Mouse (Mus musculus): ENCODE data around the gene Fcor. TPM values are rescaled to one million over a fixed set of nuclear protein-coding genes. Genes with fewer than 3 reads are reported as not detected.

The Fcor gene
- polyA plus RNA-seq, 2 experiments: 1.4 to 3.5 TPM

GRCm38 (mm10) chr8:3676993-3677579, 4.9 kb upstream of the Fcor start:
- Histone ChIP-seq H3K27me3 (ENCODE audit: control insufficient read depth, insufficient read depth, low read length) (no peaks in the 10 kb centered on the region), H3K4me3 (ENCODE audit: insufficient read depth in 1 of 2, low read depth in 2 of 2, low read length in 2 of 2) (peak overlapping the region; percentile 90 to 97), H3K4me1 (replicated peaks; ENCODE audit: control insufficient read depth in 2 of 2, insufficient read depth in 2 of 2, low read length in 1 of 2) (peaks cover 3 to 12% of the 10 kb centered on the region in 2 experiments), H3K9me3 (ENCODE audit: control insufficient read depth, low read length) (no peaks in the 10 kb centered on the region), H3K9ac (replicated peaks) (peak overlapping the region; percentile 96), H3K27ac (peak overlapping the region; percentile 73), H3K4me2 (ENCODE audit: low read depth) (peak overlapping the region; percentile 92), H3K36me3 (replicated peaks; ENCODE audit: control insufficient read depth, insufficient read depth, low read depth) (peaks cover 11% of the 10 kb centered on the region)
- TF ChIP-seq CTCF (IDR thresholded peaks at IDR 0.05; ENCODE audit: low read depth): no peak
- TF ChIP-seq EP300 (IDR thresholded peaks at IDR 0.05; ENCODE audit: low read depth): no peak
- no peak for DNase-seq (ENCODE audit: low read depth in 3 of 3, low spot score in 3 of 3)
- under 1% methylated on average over 15 of the region's 15 CpGs for WGBS (ENCODE audit: insufficient replicate concordance)
- ATAC-seq (ENCODE audit: insufficient read depth): peak; percentile 8

DNA sequence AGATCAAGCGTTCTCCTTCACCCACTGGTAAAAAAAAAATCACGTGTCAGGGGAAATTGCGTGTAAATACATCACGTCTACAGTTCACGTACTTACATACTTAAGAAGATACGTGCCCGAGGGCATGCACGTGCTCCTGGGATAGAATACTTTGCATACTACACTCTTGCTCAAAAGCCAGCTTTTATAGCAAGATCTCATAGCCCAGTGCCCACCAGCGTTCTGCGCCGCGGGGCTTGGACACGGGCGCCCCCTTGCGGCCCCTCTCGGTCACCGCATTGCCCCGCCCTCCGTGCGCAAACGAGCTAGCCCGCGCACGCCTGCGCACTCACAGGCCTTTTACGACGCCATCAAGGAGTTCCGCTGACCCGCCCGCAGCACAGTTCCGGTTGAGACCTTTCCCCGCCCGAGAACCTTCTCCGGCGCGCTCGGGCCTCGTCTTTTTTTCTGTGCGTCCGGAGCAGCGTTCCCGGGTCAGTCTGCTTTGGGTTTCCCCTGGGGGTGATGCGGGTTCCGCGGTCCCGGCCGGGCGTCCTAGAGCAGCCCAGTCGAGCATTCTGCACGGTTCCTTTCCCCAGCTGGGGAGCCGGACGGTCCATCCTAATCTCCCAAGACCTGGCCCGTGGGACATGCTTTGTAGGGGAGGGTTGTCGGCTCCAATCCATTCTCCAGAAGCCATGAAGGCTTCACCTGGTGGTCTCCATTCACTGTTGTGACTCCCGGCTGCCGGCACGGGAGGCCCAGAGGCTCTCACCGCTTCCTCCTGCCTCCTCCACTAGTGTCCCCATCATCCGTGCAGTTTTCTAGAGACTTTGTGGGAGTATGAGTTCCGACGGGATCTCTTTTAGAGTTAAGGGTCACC, 4.2 kb upstream of the Fcor start, which contains the start of gene Trappc5:
Gene Trappc5, plus strand, starts transcription at position 169 of the 862 bp plus-strand sequence.
- Histone ChIP-seq H3K4me1 (replicated peaks; ENCODE audit: control insufficient read depth in 2 of 2, insufficient read depth in 2 of 2, low read length in 1 of 2) (peaks cover 3 to 12% of the 10 kb centered on the region in 2 experiments), H3K36me3 (replicated peaks; ENCODE audit: control insufficient read depth, insufficient read depth, low read depth) (peaks cover 11% of the 10 kb centered on the region), H3K9ac (replicated peaks) (peak within 1 kb of the TSS; percentile 96), H3K4me3 (ENCODE audit: insufficient read depth in 1 of 2, low read depth in 2 of 2, low read length in 2 of 2) (peak within 1 kb of the TSS; percentile 90 to 97), H3K4me2 (ENCODE audit: low read depth) (peak within 1 kb of the TSS; percentile 92), H3K27me3 (ENCODE audit: control insufficient read depth, insufficient read depth, low read length) (no peaks in the 10 kb centered on the region), H3K9me3 (ENCODE audit: control insufficient read depth, low read length) (no peaks in the 10 kb centered on the region), H3K27ac (peak within 1 kb of the TSS; percentile 73)
- DNase-seq (ENCODE audit: low read depth in 3 of 3, low spot score in 3 of 3) (peak; percentile 80 to 84 (median 84)), ATAC-seq (ENCODE audit: insufficient read depth) (peak; percentile 91)
- TF ChIP-seq EP300 (IDR thresholded peaks at IDR 0.05; ENCODE audit: low read depth) (no peak), CTCF (IDR thresholded peaks at IDR 0.05; ENCODE audit: low read depth) (peak; percentile 97)
- 2% methylated on average over 61 of the region's 61 CpGs for WGBS (ENCODE audit: insufficient replicate concordance)

DNA sequence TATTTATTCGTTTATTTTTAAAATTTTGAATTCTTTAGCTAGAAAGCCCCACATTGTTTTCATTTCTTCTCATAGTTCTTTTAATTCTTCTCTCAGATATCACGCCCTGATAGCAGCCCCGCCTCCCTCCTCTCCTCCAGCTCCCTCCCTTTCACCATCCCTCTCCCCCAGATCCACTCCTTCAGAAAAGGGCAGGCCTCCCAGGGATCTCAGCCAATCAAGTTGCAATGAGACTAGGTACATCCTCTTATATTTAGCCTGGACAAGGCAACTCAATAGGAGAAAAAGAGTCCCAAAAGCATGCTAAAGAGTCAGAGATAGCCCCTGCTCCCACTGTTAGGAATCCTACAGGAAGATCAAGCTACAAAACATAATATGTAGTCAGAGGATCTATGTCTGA, 2.5 kb upstream of the Fcor start:
- Histone ChIP-seq H3K4me2 (ENCODE audit: low read depth) (no peak overlapping the region), H3K4me3 (ENCODE audit: insufficient read depth in 1 of 2, low read depth in 2 of 2, low read length in 2 of 2) (no peak overlapping the region), H3K9me3 (ENCODE audit: control insufficient read depth, low read length) (no peaks in the 10 kb centered on the region), H3K27me3 (ENCODE audit: control insufficient read depth, insufficient read depth, low read length) (no peaks in the 10 kb centered on the region), H3K9ac (replicated peaks) (no peak overlapping the region), H3K27ac (no peak overlapping the region), H3K36me3 (replicated peaks; ENCODE audit: control insufficient read depth, insufficient read depth, low read depth) (peaks cover 4% of the 10 kb centered on the region), H3K4me1 (replicated peaks; ENCODE audit: control insufficient read depth in 2 of 2, insufficient read depth in 2 of 2, low read length in 1 of 2) (peaks cover 3 to 12% of the 10 kb centered on the region in 2 experiments)
- no peak for ATAC-seq (ENCODE audit: insufficient read depth)
- no peak for TF ChIP-seq EP300 (IDR thresholded peaks at IDR 0.05; ENCODE audit: low read depth)
- no peak for TF ChIP-seq CTCF (IDR thresholded peaks at IDR 0.05; ENCODE audit: low read depth)
- 36% methylated on average over 3 of the region's 3 CpGs for WGBS (ENCODE audit: insufficient replicate concordance)
- DNase-seq (ENCODE audit: low read depth in 3 of 3, low spot score in 3 of 3): no peak

GRCm38 (mm10) chr8:3670388-3670787, 1.8 kb downstream of the Fcor start:
- H3K27ac ChIP-seq: no peak overlapping the region
- no peak overlapping the region for H3K9ac ChIP-seq (replicated peaks)
- no peaks in the 10 kb centered on the region for H3K36me3 ChIP-seq (replicated peaks; ENCODE audit: control insufficient read depth, insufficient read depth, low read depth)
- no peak overlapping the region for H3K4me2 ChIP-seq (ENCODE audit: low read depth)
- no peak overlapping the region for H3K4me3 ChIP-seq (ENCODE audit: insufficient read depth in 1 of 2, low read depth in 2 of 2, low read length in 2 of 2)
- DNase-seq (ENCODE audit: low read depth in 3 of 3, low spot score in 3 of 3) (no peak), ATAC-seq (ENCODE audit: insufficient read depth) (no peak)
- 34% methylated on average over 2 of the region's 2 CpGs for WGBS (ENCODE audit: insufficient replicate concordance)
- no peaks in the 10 kb centered on the region for H3K9me3 ChIP-seq (ENCODE audit: control insufficient read depth, low read length)
- no peaks in the 10 kb centered on the region for H3K4me1 ChIP-seq (replicated peaks; ENCODE audit: control insufficient read depth in 2 of 2, insufficient read depth in 2 of 2, low read length in 1 of 2)
- no peak for TF ChIP-seq CTCF (IDR thresholded peaks at IDR 0.05; ENCODE audit: low read depth)
- TF ChIP-seq EP300 (IDR thresholded peaks at IDR 0.05; ENCODE audit: low read depth): no peak
- no peaks in the 10 kb centered on the region for H3K27me3 ChIP-seq (ENCODE audit: control insufficient read depth, insufficient read depth, low read length)

GRCm38 (mm10) chr8:3665507-3665906, 6.7 kb downstream of the Fcor start, which contains the start of gene Mcemp1:
TSS of gene Mcemp1 (plus strand) at chr8:3665754.
- ATAC-seq (ENCODE audit: insufficient read depth): no peak
- H3K4me2 ChIP-seq (ENCODE audit: low read depth): no peak within 1 kb of the TSS
- H3K4me3 ChIP-seq (ENCODE audit: insufficient read depth in 1 of 2, low read depth in 2 of 2, low read length in 2 of 2): no peak within 1 kb of the TSS
- H3K27ac ChIP-seq: no peak within 1 kb of the TSS
- TF ChIP-seq EP300 (IDR thresholded peaks at IDR 0.05; ENCODE audit: low read depth): no peak
- TF ChIP-seq CTCF (IDR thresholded peaks at IDR 0.05; ENCODE audit: low read depth): no peak
- no peaks in the 10 kb centered on the region for H3K4me1 ChIP-seq (replicated peaks; ENCODE audit: control insufficient read depth in 2 of 2, insufficient read depth in 2 of 2, low read length in 1 of 2)
- H3K36me3 ChIP-seq (replicated peaks; ENCODE audit: control insufficient read depth, insufficient read depth, low read depth): no peaks in the 10 kb centered on the region
- 60% methylated on average over 6 of the region's 6 CpGs for WGBS (ENCODE audit: insufficient replicate concordance)
- H3K9ac ChIP-seq (replicated peaks): no peak within 1 kb of the TSS
- DNase-seq (ENCODE audit: low read depth in 3 of 3, low spot score in 3 of 3): no peak
- no peaks in the 10 kb centered on the region for H3K9me3 ChIP-seq (ENCODE audit: control insufficient read depth, low read length)
- no peaks in the 10 kb centered on the region for H3K27me3 ChIP-seq (ENCODE audit: control insufficient read depth, insufficient read depth, low read length)
